Mouse (Mus musculus) CH12.LX (cell line): ENCODE results near the gene Pax5.

Experiments
- CTCF ChIP-seq, 2 experiments: IDR thresholded peaks in 1 of 2; conservative IDR thresholded peaks in 1 of 2; 2 replicates each; pipeline ENCODE4 v1.5.1; 2011 to 2012; ENCODE audit warnings: low read depth in 2 of 2, low read length in 2 of 2, improper control_type of control experiment in 1 of 2, inconsistent platforms in 1 of 2, mild to moderate bottlenecking in 1 of 2, moderate library complexity in 1 of 2
- E2F4 ChIP-seq: IDR thresholded peaks from 2 replicates; pipeline ENCODE4 v1.6.1; 2011; ENCODE audit warnings: low read depth, low read length, improper control_type of control experiment; ENCODE audit not compliant: insufficient replicate concordance
- POLR2A ChIP-seq: IDR thresholded peaks from 2 replicates; pipeline ENCODE4 v1.6.1; 2011; ENCODE audit warnings: low read depth, mild to moderate bottlenecking, improper control_type of control experiment, low read length
- ZMIZ1 ChIP-seq: IDR thresholded peaks from 2 replicates; pipeline ENCODE4 v1.6.1; 2012; ENCODE audit warnings: low read depth, mild to moderate bottlenecking, inconsistent platforms, low read length, improper control_type of control experiment

- TF ChIP-seq POLR2A (no peak), E2F4 (no peak), ZMIZ1 (no peak), CTCF (conservative IDR thresholded peaks at IDR 0.05 in 1 of 2, IDR thresholded peaks at IDR 0.05 in 1 of 2; ENCODE audit: low read depth in 2 of 2, low read length in 2 of 2) (no peak)
Observed at GRCm38 (mm10) chr4:44566401-44566800, 143.9 kb downstream of the Pax5 start.
